Mouse (Mus musculus) CH12.LX (cell line): ENCODE data around the gene Il18. TPM values are rescaled to one million over a fixed set of nuclear protein-coding genes. Genes with fewer than 3 reads are reported as not detected.
A peak's percentile ranks its signal among the peaks of the same experiment; 100 is the strongest.

Source experiments
- DNase-seq: peaks from one replicate; pipeline ENCODE4 v3.0.0-alpha.2; 2013; ENCODE audit errors: extremely low read depth
- H3K27ac ChIP-seq: 2 replicates; pipeline ENCODE4 v1.5.1; 2012; ENCODE audit warnings: low read depth, mild to moderate bottlenecking, control low read depth, moderate library complexity; ENCODE audit not compliant: insufficient read depth
- H3K27me3 ChIP-seq: replicated peaks from 2 replicates; pipeline ENCODE3; 2012; ENCODE audit warnings: inconsistent platforms
- H3K36me3 ChIP-seq, 2 experiments: replicated peaks in 1 of 2; 2 replicates each; pipeline versions ENCODE3 to v1.6.1; 2012; ENCODE audit warnings: inconsistent platforms in 1 of 2, low read length in 1 of 2, mild to moderate bottlenecking in 1 of 2, mixed read lengths in 1 of 2, moderate library complexity in 1 of 2; ENCODE audit not compliant: control insufficient read depth in 1 of 2, insufficient read depth in 1 of 2
- H3K4me1 ChIP-seq, 2 experiments: 2 replicates each; pipeline ENCODE4 v1.6.1; 2012; ENCODE audit warnings: inconsistent platforms in 1 of 2, moderate library complexity in 1 of 2; ENCODE audit not compliant: insufficient read depth in 2 of 2, control insufficient read depth in 1 of 2
- H3K4me2 ChIP-seq: 2 replicates; pipeline ENCODE4 v1.6.1; 2012; ENCODE audit warnings: low read depth, mild to moderate bottlenecking, control low read depth; ENCODE audit not compliant: poor library complexity, insufficient read depth, severe bottlenecking
- H3K4me3 ChIP-seq, 3 experiments: fragments of 150-350 bp in 1 of 3; sonication (generic) in 1 of 3; replicated peaks in 1 of 3; 2 replicates each; pipeline versions ENCODE3 to v1.5.1; 2011 to 2012; ENCODE audit warnings: low read depth in 2 of 3, low read length in 2 of 3, mild to moderate bottlenecking in 2 of 3, moderate library complexity in 2 of 3, control low read depth in 1 of 3, improper control_type of control experiment in 1 of 3, inconsistent platforms in 1 of 3, mixed read lengths in 1 of 3; ENCODE audit not compliant: poor library complexity in 1 of 3
- H3K79me2 ChIP-seq: replicated peaks from 2 replicates; pipeline ENCODE4 v1.6.1; 2012; ENCODE audit warnings: mild to moderate bottlenecking, moderate library complexity; ENCODE audit not compliant: control insufficient read depth, poor library complexity, insufficient read depth, severe bottlenecking; ENCODE audit errors: extremely low read depth
- H3K9ac ChIP-seq: 2 replicates; pipeline ENCODE4 v1.6.1; 2012; ENCODE audit warnings: low read depth, mild to moderate bottlenecking, control low read depth, moderate library complexity; ENCODE audit not compliant: insufficient read depth
- H3K9me3 ChIP-seq: replicated peaks from 2 replicates; pipeline ENCODE3; 2012; ENCODE audit warnings: low read length, inconsistent platforms, mixed read lengths
- BHLHE40 ChIP-seq: IDR thresholded peaks from 2 replicates; pipeline ENCODE4 v1.6.1; 2011; ENCODE audit warnings: mild to moderate bottlenecking, low read depth, low read length, improper control_type of control experiment
- CHD2 ChIP-seq: IDR thresholded peaks from 2 replicates; pipeline ENCODE4 v1.6.1; 2011; ENCODE audit warnings: low read length, improper control_type of control experiment
- CTCF ChIP-seq, 2 experiments: IDR thresholded peaks in 1 of 2; conservative IDR thresholded peaks in 1 of 2; 2 replicates each; pipeline ENCODE4 v1.5.1; 2011 to 2012; ENCODE audit warnings: low read depth in 2 of 2, low read length in 2 of 2, improper control_type of control experiment in 1 of 2, inconsistent platforms in 1 of 2, mild to moderate bottlenecking in 1 of 2, moderate library complexity in 1 of 2
- E2F4 ChIP-seq: IDR thresholded peaks from 2 replicates; pipeline ENCODE4 v1.6.1; 2011; ENCODE audit warnings: low read depth, low read length, improper control_type of control experiment; ENCODE audit not compliant: insufficient replicate concordance
- ELF1 ChIP-seq: IDR thresholded peaks from 2 replicates; pipeline ENCODE4 v1.6.1; 2014; ENCODE audit warnings: low read depth, mild to moderate bottlenecking, inconsistent platforms, low read length, improper control_type of control experiment
- EP300 ChIP-seq: IDR thresholded peaks from 2 replicates; pipeline ENCODE4 v1.6.1; 2011; ENCODE audit warnings: low read length, improper control_type of control experiment
- ETS1 ChIP-seq: conservative IDR thresholded peaks from 2 replicates; pipeline ENCODE4 v1.6.1; 2012; ENCODE audit warnings: low read depth, mild to moderate bottlenecking, inconsistent platforms, low read length, improper control_type of control experiment, moderate library complexity
- HCFC1 ChIP-seq: IDR thresholded peaks from 2 replicates; pipeline ENCODE4 v1.6.1; 2012; ENCODE audit warnings: low read depth, mild to moderate bottlenecking, inconsistent platforms, low read length, improper control_type of control experiment
- IRF4 ChIP-seq: IDR thresholded peaks from 2 replicates; pipeline ENCODE4 v1.6.1; 2014; ENCODE audit warnings: low read depth, mild to moderate bottlenecking, inconsistent platforms, low read length, improper control_type of control experiment
- JUN ChIP-seq: IDR thresholded peaks from 2 replicates; pipeline ENCODE4 v1.6.1; 2011; ENCODE audit warnings: low read depth, mild to moderate bottlenecking, low read length, improper control_type of control experiment, moderate library complexity; ENCODE audit not compliant: insufficient read depth
- MAZ ChIP-seq: IDR thresholded peaks from 2 replicates; pipeline ENCODE4 v1.6.1; 2012; ENCODE audit warnings: low read depth, mild to moderate bottlenecking, inconsistent platforms, low read length, improper control_type of control experiment, moderate library complexity
- MXI1 ChIP-seq: IDR thresholded peaks from 2 replicates; pipeline ENCODE4 v1.6.1; 2011; ENCODE audit warnings: mild to moderate bottlenecking, low read depth, low read length, improper control_type of control experiment
- MYC ChIP-seq: IDR thresholded peaks from 2 replicates; pipeline ENCODE4 v1.6.1; 2011; ENCODE audit warnings: low read depth, mild to moderate bottlenecking, improper control_type of control experiment, low read length
- NELFE ChIP-seq: IDR thresholded peaks from 2 replicates; pipeline ENCODE4 v1.6.1; 2011; ENCODE audit warnings: low read depth, low read length, improper control_type of control experiment
- NRF1 ChIP-seq: IDR thresholded peaks from 2 replicates; pipeline ENCODE4 v1.6.1; 2014; ENCODE audit warnings: low read depth, mild to moderate bottlenecking, inconsistent platforms, low read length, improper control_type of control experiment, moderate library complexity
- POLR2AphosphoS2 ChIP-seq: IDR thresholded peaks from 2 replicates; pipeline ENCODE4 v1.6.1; 2011; ENCODE audit warnings: low read depth, low read length, improper control_type of control experiment
- RAD21 ChIP-seq: IDR thresholded peaks from 2 replicates; pipeline ENCODE4 v1.6.1; 2011; ENCODE audit warnings: low read depth, mild to moderate bottlenecking, low read length, improper control_type of control experiment, moderate library complexity
- SIN3A ChIP-seq: IDR thresholded peaks from 2 replicates; pipeline ENCODE4 v1.6.1; 2012; ENCODE audit warnings: low read length, improper control_type of control experiment, inconsistent platforms
- SMC3 ChIP-seq: IDR thresholded peaks from 2 replicates; pipeline ENCODE4 v1.6.1; 2011; ENCODE audit warnings: low read depth, low read length, improper control_type of control experiment
- USF1 ChIP-seq: IDR thresholded peaks from 2 replicates; pipeline ENCODE4 v1.6.1; 2014; ENCODE audit warnings: low read depth, mild to moderate bottlenecking, inconsistent platforms, low read length, improper control_type of control experiment
- ZC3H11A ChIP-seq: IDR thresholded peaks from 2 replicates; pipeline ENCODE4 v1.6.1; 2012; ENCODE audit warnings: low read depth, mild to moderate bottlenecking, inconsistent platforms, low read length, improper control_type of control experiment
- ZMIZ1 ChIP-seq: IDR thresholded peaks from 2 replicates; pipeline ENCODE4 v1.6.1; 2012; ENCODE audit warnings: low read depth, mild to moderate bottlenecking, inconsistent platforms, low read length, improper control_type of control experiment
- ZNF384 ChIP-seq: IDR thresholded peaks from 2 replicates; pipeline ENCODE4 v1.6.1; 2012; ENCODE audit warnings: low read depth, low read length, improper control_type of control experiment, inconsistent platforms
- dilution Hi-C: fragments of 300-500 bp; cut with MboI; formaldehyde crosslinking; loops from 2 replicates; pipeline ENCODE4 v1.14.3; 2020; ENCODE audit warnings: low sequenced_read_pairs; ENCODE audit not compliant: extremely low pct_unique_long_range_greater_than_20kb, extremely low pct_ligation_motif_present
- in situ Hi-C: fragments of 300-500 bp; cut with MboI; formaldehyde crosslinking; loops from 3 replicates; pipeline ENCODE4 v1.14.3; 2019; ENCODE audit warnings: low sequenced_read_pairs, low pct_ligation_motif_present, low pct_unique_long_range_greater_than_20kb, mixed read lengths
- polyA plus RNA-seq: library from polyadenylated mRNA; unstranded; fragments of >175 nt; gene quantifications from 2 replicates; pipeline ENCODE4 v1.2.1, GENCODE M21; 2012; ENCODE audit warnings: low read depth; ENCODE audit not compliant: insufficient read length
- total RNA-seq, 2 experiments: library from RNA; depleted of rRNA; stranded (reverse); fragments of 300-350 nt in 1 of 2; fragments of >200 nt in 1 of 2; gene quantifications; 2 replicates each; pipeline ENCODE4 v1.2.3; 2012 to 2014

Gene Il18
- total and polyA plus RNA-seq, 3 experiments = 0.56 to 0.98 (median 0.59) TPM

DNA sequence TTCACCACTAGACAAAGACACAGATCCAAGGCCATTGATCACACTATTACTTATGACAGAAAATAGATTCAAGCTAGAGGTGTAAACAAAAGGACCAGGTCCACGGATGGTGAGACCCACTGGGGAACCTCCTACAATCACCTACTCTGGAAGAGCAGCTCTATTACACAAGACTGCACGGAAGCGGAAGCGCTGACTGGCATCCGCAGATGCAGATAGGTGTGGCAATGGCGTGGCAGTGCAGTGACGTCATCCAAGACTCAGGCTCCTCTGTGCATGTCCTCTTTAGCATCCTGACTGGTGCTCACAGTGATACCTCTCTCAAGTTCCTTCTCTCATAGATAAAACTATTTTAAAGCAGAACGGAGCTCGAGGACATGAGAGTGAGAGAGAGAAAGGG lies 38.3 kb downstream of the Il18 start:
- no peak for DNase-seq
- H3K36me3 ChIP-seq = peaks cover 26 to 35% of the 10 kb centered on the region in 2 experiments
- H3K9ac ChIP-seq = no peak overlapping the region
- no peaks in the 10 kb centered on the region for H3K79me2 ChIP-seq
- H3K27me3 ChIP-seq = no peaks in the 10 kb centered on the region
- peaks cover 5 to 14% of the 10 kb centered on the region in 2 experiments for H3K4me1 ChIP-seq
- H3K4me2 ChIP-seq = no peak overlapping the region
- no peak overlapping the region for H3K27ac ChIP-seq
- dilution Hi-C loops (no loop called here), in situ Hi-C loops (no loop called here)
- no peaks in the 10 kb centered on the region for H3K9me3 ChIP-seq
- H3K4me3 ChIP-seq = no peak overlapping the region
- TF ChIP-seq NRF1 (no peak), JUN (no peak), SIN3A (no peak), ZNF384 (no peak), MAZ (no peak), IRF4 (no peak), MYC (no peak), CHD2 (no peak), NELFE (no peak), HCFC1 (no peak), MXI1 (no peak), POLR2AphosphoS2 (no peak), USF1 (no peak), E2F4 (no peak), ZC3H11A (no peak), ELF1 (no peak), ETS1 (no peak), EP300 (no peak)

DNA sequence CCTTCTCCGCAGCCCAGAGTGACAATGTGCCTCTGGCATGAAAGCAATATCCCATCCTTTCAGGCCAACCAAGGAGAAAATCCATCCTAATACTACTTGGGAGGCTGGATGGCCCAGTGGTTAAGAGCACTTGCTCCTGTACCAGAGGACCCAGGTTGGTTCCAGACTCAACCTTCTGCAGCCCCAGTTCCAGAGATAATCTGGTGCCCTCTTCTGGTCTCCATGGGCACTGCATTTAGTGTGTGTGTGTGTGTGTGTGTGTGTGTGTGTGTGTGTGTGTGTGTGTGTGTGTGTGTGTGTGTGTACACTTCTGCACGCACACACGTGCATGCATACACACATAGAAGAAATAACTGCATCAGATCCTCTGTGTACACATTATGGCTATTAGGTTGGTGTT lies 38.9 kb downstream of the Il18 start:
- Histone ChIP-seq H3K27me3 (no peaks in the 10 kb centered on the region), H3K27ac (no peak overlapping the region), H3K4me1 (peaks cover 5 to 14% of the 10 kb centered on the region in 2 experiments), H3K79me2 (no peaks in the 10 kb centered on the region; the same call in 1 of the 2 replicates), H3K4me3 (no peak overlapping the region), H3K4me2 (no peak overlapping the region), H3K9ac (no peak overlapping the region), H3K9me3 (no peaks in the 10 kb centered on the region), H3K36me3 (peaks cover 32 to 41% of the 10 kb centered on the region in 2 experiments)
- TF ChIP-seq BHLHE40 = 0 out of 2 replicates have a peak, but pooled peaks have one; percentile 48
- no peak for TF ChIP-seq ZMIZ1
- no peak for TF ChIP-seq HCFC1
- peak; percentile 75 for TF ChIP-seq SMC3
- TF ChIP-seq ZC3H11A = peak; percentile 13; the same call in 1 of the 2 replicates
- peak; percentile 67 for TF ChIP-seq RAD21
- TF ChIP-seq IRF4 = peak; percentile 18; the same call in 1 of the 2 replicates
- peak; percentile 29 to 77; a peak in 3 of 4 replicates for TF ChIP-seq CTCF (conservative IDR thresholded peaks at IDR 0.05 in 1 of 2, IDR thresholded peaks at IDR 0.05 in 1 of 2; ENCODE audit: low read depth in 2 of 2, low read length in 2 of 2)
- dilution Hi-C loops (no loop called here), in situ Hi-C loops (no loop called here)
- peak; percentile 68 for DNase-seq
